Mouse (Mus musculus) lung, adult 2 months (tissue): ENCODE data around the gene Arid3a.

ENCODE experiments used
- CTCF ChIP-seq: fragments of 200-500 bp; IDR thresholded peaks from 2 replicates; pipeline ENCODE4 v1.5.1; 2011; ENCODE audit warnings: mild to moderate bottlenecking, low read length, control low read depth; ENCODE audit not compliant: insufficient read depth
- POLR2A ChIP-seq: fragments of 200-500 bp; IDR thresholded peaks from 2 replicates; pipeline ENCODE4 v1.6.1; 2011; ENCODE audit warnings: low read depth, mild to moderate bottlenecking, control low read depth, low read length, borderline replicate concordance; ENCODE audit errors: extremely low read depth

- TF ChIP-seq CTCF (no peak), POLR2A (no peak)
These were observed 47.2 kb downstream of the Arid3a start for GRCm38 (mm10) chr10:79974087-79974486.
